In the genomic region with DNA sequence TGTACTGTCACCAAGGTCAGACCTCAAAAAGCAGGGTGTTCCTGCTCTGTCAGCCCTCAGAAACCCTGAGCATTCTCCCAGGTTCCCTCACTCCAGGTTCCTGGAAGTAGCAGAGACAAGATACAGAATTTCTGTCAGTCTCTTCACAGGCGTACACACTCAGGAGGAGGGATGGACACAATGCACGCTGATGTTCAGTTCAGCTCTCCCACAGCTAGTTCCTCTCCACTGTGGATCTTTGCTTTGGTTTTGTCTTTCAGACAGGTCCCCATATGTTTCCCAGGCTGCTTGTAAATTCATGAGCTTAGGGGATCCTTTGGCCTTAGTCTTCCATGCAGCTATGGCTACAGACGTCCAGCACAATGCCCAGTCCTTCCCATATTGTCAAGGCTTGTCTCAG, we compare ENCODE assay signal across 8 mouse cellular contexts. TPM values are rescaled to one million over a fixed set of nuclear protein-coding genes. Genes with fewer than 3 reads are reported as not detected.
DNase-seq lines count a peak whose midpoint lies in the region; ATAC-seq and TF ChIP-seq lines count a peak whose summit lies in the region.

No protein-coding gene starts in this region.

- no peaks in the 10 kb centered on the region for H3K9me3 ChIP-seq in kidney, embryonic 15.5 days (replicated peaks)
- no peaks in the 10 kb centered on the region for H3K9me3 ChIP-seq in hindbrain, embryonic 16.5 days (ENCODE audit: control insufficient read depth, low read length)
- H3K9me3 ChIP-seq in midbrain, embryonic 15.5 days, result no peaks in the 10 kb centered on the region

- WGBS in kidney, embryonic 15.5 days, result 73% methylated on average over 3 of the region's 3 CpGs
- 75% methylated on average over 3 of the region's 3 CpGs for WGBS in kidney, adult 2 months
- 74% methylated on average over 3 of the region's 3 CpGs for WGBS in hindbrain, embryonic 16.5 days
- 68% methylated on average over 3 of the region's 3 CpGs for WGBS in midbrain, embryonic 15.5 days

- H3K36me3 ChIP-seq in kidney, embryonic 15.5 days, result peaks cover 26% of the 10 kb centered on the region
- no peaks in the 10 kb centered on the region for H3K36me3 ChIP-seq in kidney, adult 2 months (ENCODE audit: control insufficient read depth, insufficient read depth, low read length)
- peaks cover 13% of the 10 kb centered on the region for H3K36me3 ChIP-seq in hindbrain, embryonic 16.5 days (ENCODE audit: control insufficient read depth, insufficient read depth, low read length)
- H3K36me3 ChIP-seq in midbrain, embryonic 15.5 days (replicated peaks), result peaks cover 13% of the 10 kb centered on the region

- H3K27me3 ChIP-seq in kidney, embryonic 15.5 days, result 0 out of 2 replicates have a peak, but pooled peaks cover 2% of the 10 kb centered on the region
- H3K27me3 ChIP-seq in kidney, adult 2 months (replicated peaks; ENCODE audit: control insufficient read depth, insufficient read depth, low read length), result no peaks in the 10 kb centered on the region
- H3K27me3 ChIP-seq in hindbrain, embryonic 16.5 days (replicated peaks; ENCODE audit: control insufficient read depth, insufficient read depth, low read length), result no peaks in the 10 kb centered on the region
- no peaks in the 10 kb centered on the region for H3K27me3 ChIP-seq in midbrain, embryonic 15.5 days (replicated peaks)

- peak overlapping the region; percentile 90 for H3K4me2 ChIP-seq in kidney, embryonic 15.5 days
- H3K4me2 ChIP-seq in hindbrain, embryonic 16.5 days (ENCODE audit: low read length), result peak overlapping the region; percentile 89
- H3K4me2 ChIP-seq in midbrain, embryonic 15.5 days, result peak overlapping the region; percentile 89

- DNase-seq in kidney, adult 2 months, result no peak
- DNase-seq in frontal cortex, postnatal 14 days (ENCODE audit: low spot score in 2 of 2), result no peak
- DNase-seq in frontal cortex, adult 2 months (ENCODE audit: extremely low spot score in 1 of 2, low spot score in 1 of 2), result no peak
- no peak for DNase-seq in gastrocnemius, postnatal 25 days

- TF ChIP-seq CTCF in kidney, adult 2 months (conservative IDR thresholded peaks at IDR 0.05; ENCODE audit: insufficient read depth, insufficient read length, low read depth, low read length), result no peak
- no peak for TF ChIP-seq CTCF in cortical plate, adult 2 months (IDR thresholded peaks at IDR 0.05; ENCODE audit: extremely low read depth, insufficient read depth, low read length)

- no peak for TF ChIP-seq POLR2A in kidney, adult 2 months (IDR thresholded peaks at IDR 0.05; ENCODE audit: low read depth, low read length)
- no peak for TF ChIP-seq POLR2A in cortical plate, adult 2 months (IDR thresholded peaks at IDR 0.05; ENCODE audit: extremely low read depth, insufficient read depth, low read length)

- no peak overlapping the region for H3K27ac ChIP-seq in kidney, embryonic 15.5 days
- H3K27ac ChIP-seq in kidney, adult 2 months (ENCODE audit: insufficient read depth, low read depth, low read length), result no peak overlapping the region
- H3K27ac ChIP-seq in cortical plate, adult 2 months (ENCODE audit: insufficient read depth, low read length), result no peak overlapping the region
- no peak overlapping the region for H3K27ac ChIP-seq in hindbrain, embryonic 16.5 days (ENCODE audit: low read depth, low read length)
- H3K27ac ChIP-seq in midbrain, embryonic 15.5 days, result no peak overlapping the region

- peak overlapping the region; percentile 93 for H3K4me3 ChIP-seq in kidney, embryonic 15.5 days (replicated peaks)
- no peak overlapping the region for H3K4me3 ChIP-seq in kidney, adult 2 months (ENCODE audit: insufficient read depth, low read depth, low read length)
- peak overlapping the region; percentile 74 for H3K4me3 ChIP-seq in cortical plate, adult 2 months (ENCODE audit: insufficient read depth, low read length)
- peak overlapping the region; percentile 53 for H3K4me3 ChIP-seq in hindbrain, embryonic 16.5 days (ENCODE audit: low read length)
- H3K4me3 ChIP-seq in midbrain, embryonic 15.5 days, result peak overlapping the region; percentile 81

- ATAC-seq in kidney, embryonic 15.5 days (replicated peaks; ENCODE audit: low FRiP score), result no peak
- ATAC-seq in hindbrain, embryonic 16.5 days, result no peak
- ATAC-seq in midbrain, embryonic 15.5 days (replicated peaks), result no peak

- H3K9ac ChIP-seq in kidney, embryonic 15.5 days, result peak overlapping the region; percentile 76; the same call in 1 of the 2 replicates
- no peak overlapping the region for H3K9ac ChIP-seq in hindbrain, embryonic 16.5 days (ENCODE audit: low read depth, low read length)
- peak overlapping the region; percentile 69 for H3K9ac ChIP-seq in midbrain, embryonic 15.5 days

- peaks cover 34% of the 10 kb centered on the region for H3K4me1 ChIP-seq in kidney, embryonic 15.5 days
- 0 out of 2 replicates have a peak, but pooled peaks cover 4% of the 10 kb centered on the region for H3K4me1 ChIP-seq in kidney, adult 2 months (ENCODE audit: control insufficient read depth, insufficient read depth, low read length)
- H3K4me1 ChIP-seq in cortical plate, adult 2 months (ENCODE audit: control insufficient read depth, insufficient read depth, low read length), result peaks cover 11% of the 10 kb centered on the region; the same call in 1 of the 2 replicates
- peaks cover 35% of the 10 kb centered on the region for H3K4me1 ChIP-seq in hindbrain, embryonic 16.5 days (ENCODE audit: control insufficient read depth, insufficient read depth, low read depth, low read length)
- H3K4me1 ChIP-seq in midbrain, embryonic 15.5 days, result peaks cover 52% of the 10 kb centered on the region

RNA-seq across cellular contexts. Expression of gene Slx1b, which starts 1.3 kb away (rescaled TPM):
- 12.9 and 13.1 TPM in 2 replicates for polyA plus RNA-seq in kidney, embryonic 15.5 days (2015; fragmentation: Nextera tagmentation; extraction: Ambion mirVana)
- polyA plus RNA-seq in kidney, adult 2 months (2012; rRNA removed), result 13.1 and 17.2 TPM in 2 replicates
- 31.2 and 33.8 TPM in 2 replicates for polyA plus RNA-seq in cortical plate, adult 2 months (2012; rRNA removed)
- polyA plus RNA-seq in hindbrain, embryonic 16.5 days (2015; fragmentation: Nextera tagmentation; extraction: Ambion mirVana), result 13.4 and 15.0 TPM in 2 replicates
- polyA plus RNA-seq in midbrain, embryonic 15.5 days (2015; fragmentation: Nextera tagmentation; extraction: Ambion mirVana), result 18.3 and 20.9 TPM in 2 replicates
- polyA plus RNA-seq in frontal cortex, adult 2 months (2012; rRNA removed), result 34.3 and 34.5 TPM in 2 replicates
- total RNA-seq in gastrocnemius, postnatal 25 days (2021), result 1 to 10 TPM; 2.7 to 3.3 TPM

RNA-seq across cellular contexts. Expression of gene Bola2, which starts 1.7 kb away (rescaled TPM):
- 144 and 146 TPM in 2 replicates for polyA plus RNA-seq in kidney, embryonic 15.5 days (2015; fragmentation: Nextera tagmentation; extraction: Ambion mirVana)
- 63.9 and 67.2 TPM in 2 replicates for polyA plus RNA-seq in kidney, adult 2 months (2012; rRNA removed)
- polyA plus RNA-seq in cortical plate, adult 2 months (2012; rRNA removed), result 51.2 and 55.8 TPM in 2 replicates
- 130 and 133 TPM in 2 replicates for polyA plus RNA-seq in hindbrain, embryonic 16.5 days (2015; fragmentation: Nextera tagmentation; extraction: Ambion mirVana)
- polyA plus RNA-seq in midbrain, embryonic 15.5 days (2015; fragmentation: Nextera tagmentation; extraction: Ambion mirVana), result 116 and 126 TPM in 2 replicates
- 46.4 and 65.4 TPM in 2 replicates for polyA plus RNA-seq in frontal cortex, adult 2 months (2012; rRNA removed)
- total RNA-seq in gastrocnemius, postnatal 25 days (2021), result 10 to 100 TPM; 33.1 to 37.0 TPM

RNA-seq across cellular contexts. Expression of gene Coro1a, which starts 10.7 kb away (rescaled TPM):
- 17.9 and 24.3 TPM in 2 replicates for polyA plus RNA-seq in kidney, embryonic 15.5 days (2015; fragmentation: Nextera tagmentation; extraction: Ambion mirVana)
- 22.7 and 71.6 TPM in 2 replicates for polyA plus RNA-seq in kidney, adult 2 months (2012; rRNA removed)
- 204 and 218 TPM in 2 replicates for polyA plus RNA-seq in cortical plate, adult 2 months (2012; rRNA removed)
- polyA plus RNA-seq in hindbrain, embryonic 16.5 days (2015; fragmentation: Nextera tagmentation; extraction: Ambion mirVana), result 119 and 125 TPM in 2 replicates
- 119 and 127 TPM in 2 replicates for polyA plus RNA-seq in midbrain, embryonic 15.5 days (2015; fragmentation: Nextera tagmentation; extraction: Ambion mirVana)
- polyA plus RNA-seq in frontal cortex, adult 2 months (2012; rRNA removed), result 135 and 145 TPM in 2 replicates
- 1 to 10 TPM; 2.1 to 3.3 TPM for total RNA-seq in gastrocnemius, postnatal 25 days (2021)

RNA-seq across cellular contexts. Expression of gene Sult1a1, which starts 20.7 kb away (rescaled TPM):
- 6.2 and 8.3 TPM in 2 replicates for polyA plus RNA-seq in kidney, embryonic 15.5 days (2015; fragmentation: Nextera tagmentation; extraction: Ambion mirVana)
- polyA plus RNA-seq in kidney, adult 2 months (2012; rRNA removed), result 29.0 and 30.1 TPM in 2 replicates
- polyA plus RNA-seq in cortical plate, adult 2 months (2012; rRNA removed), result 14.1 and 16.5 TPM in 2 replicates
- polyA plus RNA-seq in hindbrain, embryonic 16.5 days (2015; fragmentation: Nextera tagmentation; extraction: Ambion mirVana), result 11.9 and 12.0 TPM in 2 replicates
- polyA plus RNA-seq in midbrain, embryonic 15.5 days (2015; fragmentation: Nextera tagmentation; extraction: Ambion mirVana), result 8.3 and 8.9 TPM in 2 replicates
- polyA plus RNA-seq in frontal cortex, adult 2 months (2012; rRNA removed), result 10.7 and 11.1 TPM in 2 replicates
- total RNA-seq in gastrocnemius, postnatal 25 days (2021), result 10 to 100 TPM; 12.3 to 22.9 TPM

RNA-seq across cellular contexts. Expression of gene Sgf29, which starts 47.8 kb away (rescaled TPM):
- 48.2 and 55.0 TPM in 2 replicates for polyA plus RNA-seq in kidney, embryonic 15.5 days (2015; fragmentation: Nextera tagmentation; extraction: Ambion mirVana)
- polyA plus RNA-seq in kidney, adult 2 months (2012; rRNA removed), result 28.1 and 34.7 TPM in 2 replicates
- 38.1 and 43.4 TPM in 2 replicates for polyA plus RNA-seq in cortical plate, adult 2 months (2012; rRNA removed)
- 54.9 and 56.5 TPM in 2 replicates for polyA plus RNA-seq in hindbrain, embryonic 16.5 days (2015; fragmentation: Nextera tagmentation; extraction: Ambion mirVana)
- 62.3 and 72.4 TPM in 2 replicates for polyA plus RNA-seq in midbrain, embryonic 15.5 days (2015; fragmentation: Nextera tagmentation; extraction: Ambion mirVana)
- polyA plus RNA-seq in frontal cortex, adult 2 months (2012; rRNA removed), result 40.2 and 44.8 TPM in 2 replicates
- total RNA-seq in gastrocnemius, postnatal 25 days (2021), result 10 to 100 TPM; 24.0 to 25.1 TPM
